Mouse (Mus musculus): ENCODE results near the gene Tmprss9. TPM values are rescaled to one million over a fixed set of nuclear protein-coding genes. Genes with fewer than 3 reads are reported as not detected.

Tmprss9 gene
- polyA plus RNA-seq, 1 experiment from 2014 or later: 0.12 TPM

DNA sequence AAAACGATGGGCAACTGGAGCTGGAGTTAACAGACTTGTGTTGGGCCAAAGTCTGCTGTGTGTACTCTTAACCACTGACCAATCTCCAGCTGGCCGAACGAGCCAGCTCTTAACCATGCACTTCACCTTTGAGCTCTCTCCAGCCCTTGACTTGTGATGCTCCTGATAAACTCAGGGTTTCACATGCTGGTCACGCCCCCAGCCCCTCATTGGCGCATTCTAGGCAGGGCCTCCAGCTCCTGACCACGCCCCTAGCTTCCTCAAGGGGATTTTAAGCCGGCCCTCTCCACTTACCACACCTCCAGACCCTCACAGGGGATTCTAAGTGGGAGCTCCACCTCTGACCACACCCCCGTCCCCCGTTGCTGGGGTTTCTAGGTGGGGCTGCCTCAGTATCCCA, 40.5 kb upstream of the Tmprss9 start:
- H3K4me2 ChIP-seq (ENCODE audit: low read depth, low read length): no peak overlapping the region
- H3K36me3 ChIP-seq (replicated peaks; ENCODE audit: insufficient read depth, low read length): peaks cover 22% of the 10 kb centered on the region
- no peaks in the 10 kb centered on the region for H3K9me3 ChIP-seq (ENCODE audit: low read length)
- H3K9ac ChIP-seq (replicated peaks): no peak overlapping the region
- H3K27ac ChIP-seq (ENCODE audit: low read depth): peak overlapping the region; percentile 67
- H3K4me1 ChIP-seq (ENCODE audit: insufficient read depth): peaks cover 25% of the 10 kb centered on the region
- DNase-seq (peak; percentile 78), ATAC-seq (peak; percentile 6)
- no peak overlapping the region for H3K4me3 ChIP-seq (ENCODE audit: low read depth, low read length)
- 5% methylated on average over 9 of the region's 9 CpGs for WGBS (ENCODE audit: insufficient replicate concordance)
- no peak for TF ChIP-seq EP300 (IDR thresholded peaks at IDR 0.05; ENCODE audit: low read depth)
- no peak for TF ChIP-seq CTCF (IDR thresholded peaks at IDR 0.05; ENCODE audit: low read depth)
- H3K27me3 ChIP-seq (ENCODE audit: insufficient read depth, low read length): peaks cover 19% of the 10 kb centered on the region

GRCm38 (mm10) chr10:80832818-80833217, 38.8 kb upstream of the Tmprss9 start:
- no peak overlapping the region for H3K4me3 ChIP-seq (ENCODE audit: low read depth, low read length)
- H3K27me3 ChIP-seq (ENCODE audit: insufficient read depth, low read length): peaks cover 25% of the 10 kb centered on the region
- no peak for DNase-seq
- WGBS (ENCODE audit: insufficient replicate concordance): 68% methylated on average over 7 of the region's 7 CpGs
- TF ChIP-seq EP300 (IDR thresholded peaks at IDR 0.05; ENCODE audit: low read depth) (no peak), CTCF (IDR thresholded peaks at IDR 0.05; ENCODE audit: low read depth) (no peak)
- no peaks in the 10 kb centered on the region for H3K9me3 ChIP-seq (ENCODE audit: low read length)
- no peak overlapping the region for H3K9ac ChIP-seq (replicated peaks)
- no peak overlapping the region for H3K27ac ChIP-seq (ENCODE audit: low read depth)
- ATAC-seq: no peak
- peaks cover 22% of the 10 kb centered on the region for H3K4me1 ChIP-seq (ENCODE audit: insufficient read depth)
- peaks cover 22% of the 10 kb centered on the region for H3K36me3 ChIP-seq (replicated peaks; ENCODE audit: insufficient read depth, low read length)
- no peak overlapping the region for H3K4me2 ChIP-seq (ENCODE audit: low read depth, low read length)

DNA sequence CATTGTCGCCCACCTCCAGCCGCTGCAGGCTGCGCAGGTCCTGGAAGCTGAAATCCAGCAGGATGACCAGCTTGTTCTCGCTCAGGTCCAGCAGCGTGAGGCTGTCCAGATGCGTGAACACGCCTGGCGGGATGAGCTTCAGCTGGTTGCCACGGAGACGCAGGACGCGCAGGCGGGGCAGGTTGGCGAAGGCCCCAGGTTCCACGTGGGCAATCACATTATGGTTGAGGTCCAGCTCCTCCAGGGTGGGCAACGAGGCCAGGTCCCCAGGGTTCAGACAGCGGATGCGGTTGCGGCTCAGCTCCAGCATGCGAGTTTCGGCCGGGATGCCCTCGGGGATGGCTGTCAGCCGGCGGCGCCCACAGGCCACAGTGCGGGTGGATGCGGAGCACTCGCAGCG, 36.0 kb upstream of the Tmprss9 start:
- DNase-seq (no peak), ATAC-seq (no peak)
- peaks cover 8% of the 10 kb centered on the region for H3K4me1 ChIP-seq (ENCODE audit: insufficient read depth)
- no peak overlapping the region for H3K4me2 ChIP-seq (ENCODE audit: low read depth, low read length)
- H3K27ac ChIP-seq (ENCODE audit: low read depth): no peak overlapping the region
- no peak overlapping the region for H3K9ac ChIP-seq (replicated peaks)
- TF ChIP-seq EP300 (IDR thresholded peaks at IDR 0.05; ENCODE audit: low read depth) (no peak), CTCF (IDR thresholded peaks at IDR 0.05; ENCODE audit: low read depth) (no peak)
- no peaks in the 10 kb centered on the region for H3K9me3 ChIP-seq (ENCODE audit: low read length)
- 63% methylated on average over 30 of the region's 30 CpGs for WGBS (ENCODE audit: insufficient replicate concordance)
- H3K27me3 ChIP-seq (ENCODE audit: insufficient read depth, low read length): peaks cover 30% of the 10 kb centered on the region
- no peak overlapping the region for H3K4me3 ChIP-seq (ENCODE audit: low read depth, low read length)
- H3K36me3 ChIP-seq (replicated peaks; ENCODE audit: insufficient read depth, low read length): 0 out of 2 replicates have a peak, but pooled peaks cover 2% of the 10 kb centered on the region

DNA sequence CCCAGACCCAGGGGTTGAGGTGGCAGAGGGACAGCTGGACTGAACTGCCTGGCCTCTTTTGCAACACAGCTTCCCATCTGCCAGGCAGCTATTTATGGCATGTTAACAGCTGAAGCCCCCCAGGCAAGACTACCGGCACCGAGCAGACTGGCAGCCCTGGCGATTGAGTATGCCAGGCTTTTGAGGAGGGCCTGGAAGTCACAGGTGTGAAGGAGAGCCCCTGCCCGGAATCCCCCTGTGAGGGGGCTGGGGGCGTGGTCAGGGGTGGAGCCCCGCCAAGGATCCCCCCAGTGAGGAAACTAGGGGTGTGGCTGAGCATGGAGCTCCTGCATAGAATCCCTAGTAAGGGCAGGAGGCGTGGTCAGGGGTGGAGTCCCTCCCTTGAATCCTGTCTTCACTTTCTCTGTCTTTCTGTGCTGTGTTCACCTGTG, 34.7 kb upstream of the Tmprss9 start:
- no peak overlapping the region for H3K4me2 ChIP-seq (ENCODE audit: low read depth, low read length)
- H3K36me3 ChIP-seq (replicated peaks; ENCODE audit: insufficient read depth, low read length): no peaks in the 10 kb centered on the region
- TF ChIP-seq EP300 (IDR thresholded peaks at IDR 0.05; ENCODE audit: low read depth): no peak
- no peak for TF ChIP-seq CTCF (IDR thresholded peaks at IDR 0.05; ENCODE audit: low read depth)
- 45% methylated on average over 7 of the region's 7 CpGs for WGBS (ENCODE audit: insufficient replicate concordance)
- peaks cover 37% of the 10 kb centered on the region for H3K27me3 ChIP-seq (ENCODE audit: insufficient read depth, low read length)
- H3K4me3 ChIP-seq (ENCODE audit: low read depth, low read length): no peak overlapping the region
- ATAC-seq: no peak
- no peak overlapping the region for H3K27ac ChIP-seq (ENCODE audit: low read depth)
- DNase-seq: no peak
- no peak overlapping the region for H3K9ac ChIP-seq (replicated peaks)
- H3K9me3 ChIP-seq (ENCODE audit: low read length): no peaks in the 10 kb centered on the region
- H3K4me1 ChIP-seq (ENCODE audit: insufficient read depth): no peaks in the 10 kb centered on the region

GRCm38 (mm10) chr10:80837827-80838226, 33.8 kb upstream of the Tmprss9 start:
- no peaks in the 10 kb centered on the region for H3K9me3 ChIP-seq (ENCODE audit: low read length)
- ATAC-seq: no peak
- H3K4me2 ChIP-seq (ENCODE audit: low read depth, low read length): no peak overlapping the region
- TF ChIP-seq EP300 (IDR thresholded peaks at IDR 0.05; ENCODE audit: low read depth): no peak
- no peak for TF ChIP-seq CTCF (IDR thresholded peaks at IDR 0.05; ENCODE audit: low read depth)
- WGBS (ENCODE audit: insufficient replicate concordance): 52% methylated on average over 2 of the region's 2 CpGs
- no peak overlapping the region for H3K27ac ChIP-seq (ENCODE audit: low read depth)
- DNase-seq: no peak
- H3K9ac ChIP-seq (replicated peaks): no peak overlapping the region
- no peak overlapping the region for H3K4me3 ChIP-seq (ENCODE audit: low read depth, low read length)
- H3K4me1 ChIP-seq (ENCODE audit: insufficient read depth): no peaks in the 10 kb centered on the region
- H3K27me3 ChIP-seq (ENCODE audit: insufficient read depth, low read length): peaks cover 45% of the 10 kb centered on the region
- H3K36me3 ChIP-seq (replicated peaks; ENCODE audit: insufficient read depth, low read length): no peaks in the 10 kb centered on the region

- Histone ChIP-seq H3K36me3 (replicated peaks; ENCODE audit: insufficient read depth, low read length) (no peaks in the 10 kb centered on the region), H3K27ac (ENCODE audit: low read depth) (no peak overlapping the region), H3K9ac (replicated peaks) (no peak overlapping the region), H3K4me1 (ENCODE audit: insufficient read depth) (0 out of 2 replicates have a peak, but pooled peaks cover under 1% of the 10 kb centered on the region), H3K9me3 (ENCODE audit: low read length) (no peaks in the 10 kb centered on the region), H3K4me3 (ENCODE audit: low read depth, low read length) (no peak overlapping the region), H3K4me2 (ENCODE audit: low read depth, low read length) (no peak overlapping the region), H3K27me3 (ENCODE audit: insufficient read depth, low read length) (peaks cover 51% of the 10 kb centered on the region)
- 58% methylated on average over 2 of the region's 2 CpGs for WGBS (ENCODE audit: insufficient replicate concordance)
- ATAC-seq (no peak), DNase-seq (no peak)
- TF ChIP-seq EP300 (IDR thresholded peaks at IDR 0.05; ENCODE audit: low read depth) (no peak), CTCF (IDR thresholded peaks at IDR 0.05; ENCODE audit: low read depth) (no peak)
Observed at GRCm38 (mm10) chr10:80838346-80838912, 33.2 kb upstream of the Tmprss9 start.
